Mouse (Mus musculus): ENCODE measurements at regions not wholly inside any gene's neighbourhood (a gene's known extent, or its start where the extent isn't known, plus 50 kb on each side); places are given as distances from the start of the nearest gene placed in this dataset.

DNA sequence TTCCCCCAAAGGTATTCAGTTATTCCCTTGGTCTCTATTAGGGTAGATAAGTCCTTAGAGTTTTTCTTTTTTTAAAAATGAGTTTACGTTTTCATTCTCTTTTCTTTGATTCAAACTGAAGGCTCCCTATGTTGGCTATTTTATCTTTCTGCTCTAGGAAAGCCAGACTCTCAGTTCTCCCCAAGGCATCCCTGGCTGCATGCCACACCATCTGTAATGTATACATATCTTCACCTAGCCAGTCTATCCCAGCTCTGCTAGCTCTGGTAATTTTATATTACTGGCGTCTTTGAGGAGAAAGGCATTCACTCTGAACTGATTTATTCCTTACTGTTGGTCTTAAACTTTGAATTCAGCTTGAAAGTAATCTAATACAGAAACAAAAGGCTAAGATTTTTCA lies 65.2 kb upstream of the Cabcoco1 start:
- DNase-seq (ENCODE audit: extremely low spot score, low read depth, low spot score), result no peak

DNA sequence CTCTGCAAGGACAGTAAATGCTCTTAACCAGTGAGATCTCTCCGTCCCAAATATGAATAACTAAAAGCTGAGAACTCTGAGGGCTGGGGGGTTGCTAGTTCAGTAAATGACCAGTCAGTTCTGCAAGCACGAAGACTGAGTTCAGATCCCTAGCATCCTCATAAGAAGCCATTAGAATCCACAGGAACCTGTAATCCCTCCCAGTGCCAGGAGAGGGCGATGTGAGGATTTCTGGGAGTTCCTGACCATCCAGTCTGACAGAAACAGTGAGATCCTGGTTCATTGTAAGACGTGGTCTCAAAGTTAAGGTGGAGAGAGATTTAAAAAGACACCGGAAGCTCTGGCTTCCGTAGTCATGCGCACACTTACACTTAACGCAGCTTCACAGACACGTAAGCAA lies 70.2 kb upstream of the Cabcoco1 start:
- DNase-seq (ENCODE audit: extremely low spot score, low read depth, low spot score), result no peak

DNA sequence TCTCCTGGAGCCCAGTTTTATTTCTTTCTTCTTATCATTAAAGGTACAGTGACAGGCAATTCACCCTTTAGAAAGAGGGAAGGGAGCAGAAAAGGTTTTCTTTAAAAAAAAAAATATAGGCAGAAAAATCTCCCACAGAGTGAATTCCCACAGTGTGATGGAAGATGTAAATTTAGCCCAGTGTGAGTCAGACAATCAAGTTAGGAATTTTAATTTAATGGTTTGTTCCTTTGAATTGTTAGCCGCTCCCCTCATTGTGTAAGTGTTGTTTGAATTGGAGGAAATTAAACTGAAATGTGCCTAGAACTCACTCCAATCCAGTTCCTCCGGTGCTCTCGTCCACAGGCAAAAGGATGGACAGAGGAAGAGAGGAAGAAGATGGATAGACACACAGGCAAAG lies 71.0 kb upstream of the Cabcoco1 start:
- DNase-seq (ENCODE audit: extremely low spot score, low read depth, low spot score), result no peak

DNA sequence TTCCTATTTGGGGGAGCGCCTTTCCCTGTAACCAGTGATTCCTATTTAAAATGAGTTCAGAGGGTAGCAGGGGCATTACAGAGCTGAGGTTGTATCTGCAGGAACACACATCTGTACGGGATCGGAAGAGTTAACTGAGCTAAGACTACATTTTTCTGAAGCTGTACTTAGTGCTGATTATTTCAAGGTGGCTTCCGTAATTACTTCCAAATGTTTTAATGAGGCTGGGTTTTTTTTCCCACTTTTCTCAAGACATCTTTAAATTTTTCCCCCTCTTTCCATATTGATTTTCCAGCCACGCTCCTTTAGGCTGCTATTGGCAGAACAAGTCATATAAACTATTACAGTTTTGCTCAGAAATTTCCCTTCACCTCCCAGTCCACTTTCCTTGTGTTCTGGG lies 82.1 kb upstream of the Cabcoco1 start:
- no peak for DNase-seq (ENCODE audit: extremely low spot score, low read depth, low spot score)

DNA sequence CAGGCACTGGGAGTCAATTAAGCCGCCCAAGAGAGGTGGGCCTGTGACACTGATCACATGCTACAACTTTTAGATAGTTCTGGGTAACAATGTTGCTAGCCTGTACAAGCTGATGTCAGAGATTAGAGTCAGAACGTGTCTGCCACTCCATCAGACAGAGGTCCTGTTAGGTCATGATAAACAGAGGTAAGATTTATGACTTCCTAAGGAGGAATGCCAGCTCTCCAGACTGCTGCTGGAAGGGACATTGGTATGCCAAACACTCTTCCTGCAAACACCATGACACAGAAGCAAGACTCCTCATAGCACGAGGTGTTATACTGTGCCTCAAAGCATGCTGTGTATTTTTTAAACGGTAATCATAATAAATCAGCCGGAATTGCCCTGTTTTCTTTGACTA lies 83.6 kb upstream of the Cabcoco1 start:
- DNase-seq (ENCODE audit: extremely low spot score, low read depth, low spot score), result no peak

DNA sequence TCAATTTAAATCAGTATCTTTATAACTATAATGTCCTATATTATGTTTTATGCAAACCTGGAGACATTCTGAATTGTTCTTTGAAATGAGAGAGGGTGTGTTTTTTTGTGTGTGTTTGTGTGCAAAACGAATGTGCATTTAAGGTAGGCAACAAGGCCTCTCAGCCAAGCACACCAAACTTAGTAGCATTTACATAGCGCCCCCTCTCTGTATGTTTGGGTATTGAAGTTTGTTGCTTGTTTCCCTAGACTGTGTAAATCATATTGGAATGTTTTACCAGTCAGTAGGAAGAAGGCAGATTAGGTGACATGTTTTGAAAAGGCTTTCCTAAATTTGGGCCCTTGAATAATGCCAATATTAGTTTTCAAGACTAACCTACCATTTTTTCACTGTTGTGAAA lies 84.1 kb upstream of the Cabcoco1 start:
- no peak for DNase-seq (ENCODE audit: extremely low spot score, low read depth, low spot score)

DNA sequence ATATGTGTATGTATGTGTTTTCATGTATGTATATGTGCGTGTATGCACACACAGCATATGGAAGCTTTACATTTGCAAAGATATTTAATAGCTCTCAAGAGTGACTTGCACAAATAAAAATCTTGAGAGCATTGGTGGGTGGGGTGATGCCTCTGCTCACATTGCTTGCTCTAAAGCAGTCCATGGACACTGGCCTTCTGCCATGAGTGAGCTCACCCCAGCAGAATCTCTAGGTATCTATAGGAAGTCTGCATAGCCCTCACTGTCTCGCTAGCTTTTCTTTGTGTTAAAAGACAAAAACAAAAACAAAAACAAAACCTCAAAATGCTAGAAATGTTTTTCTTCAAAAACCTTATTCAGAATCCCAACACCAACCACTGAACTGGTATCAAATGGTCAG lies 87.8 kb upstream of the Cabcoco1 start:
- no peak for DNase-seq (ENCODE audit: extremely low spot score, low read depth, low spot score)

DNA sequence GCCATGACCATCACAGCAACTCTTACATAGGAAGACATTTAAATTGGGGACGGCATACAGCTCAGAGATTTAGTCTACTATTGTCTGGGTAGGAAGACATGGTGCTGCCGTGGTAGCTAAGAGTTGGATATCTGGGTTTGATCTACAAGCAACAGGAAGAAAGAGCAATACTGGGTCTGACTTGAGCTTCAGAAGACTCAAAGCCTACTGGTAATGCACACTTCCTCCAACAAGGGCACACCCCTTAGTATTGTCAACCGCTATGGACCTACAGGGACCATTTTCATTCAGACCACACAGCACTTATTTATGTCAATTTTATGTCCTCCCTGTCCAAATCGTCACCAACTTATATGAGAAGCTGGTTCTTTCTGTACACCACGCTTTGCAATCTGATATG lies 90.3 kb upstream of the Tmem26 start:
- no peak for DNase-seq (ENCODE audit: extremely low spot score, low read depth, low spot score)

DNA sequence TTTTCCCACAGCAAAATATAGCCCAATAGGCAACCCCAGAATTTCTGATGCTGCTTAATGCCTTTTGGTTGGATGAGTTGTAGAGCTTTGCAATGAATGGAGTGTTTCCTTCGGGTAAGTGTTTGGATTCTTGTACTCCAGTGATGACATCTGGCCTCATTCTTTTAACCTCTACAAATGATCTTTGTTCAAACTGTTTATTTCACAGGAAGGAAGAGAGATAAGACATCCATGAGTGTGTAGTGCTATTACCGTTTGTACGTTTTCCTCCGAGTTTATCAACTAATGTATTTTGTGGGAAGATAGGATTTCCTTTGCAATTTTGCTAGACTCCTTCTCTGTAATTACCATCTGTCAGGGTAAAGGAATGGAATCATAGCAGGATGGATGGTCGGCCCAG lies 70.7 kb upstream of the Tmem26 start:
- no peak for DNase-seq (ENCODE audit: extremely low spot score, low read depth, low spot score)

DNA sequence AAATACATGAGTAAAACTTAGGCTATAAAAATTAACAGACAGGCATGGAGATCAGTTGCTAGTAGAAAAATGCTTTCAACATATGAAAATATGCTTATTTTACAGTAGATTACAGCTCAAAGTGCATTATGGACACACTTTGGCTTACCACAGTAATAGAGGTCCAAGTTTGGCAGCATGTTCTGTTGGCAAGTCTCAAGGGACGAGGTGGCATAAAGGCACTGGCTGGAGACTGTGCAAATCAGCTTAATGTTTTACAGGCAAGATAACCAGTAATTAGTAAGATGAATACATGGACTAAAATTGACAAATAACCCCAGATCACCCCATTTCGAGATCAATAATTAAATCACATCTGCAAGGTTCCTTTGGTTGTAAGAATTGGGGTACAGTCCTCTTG lies 68.0 kb upstream of the Tmem26 start:
- no peak for DNase-seq (ENCODE audit: extremely low spot score, low read depth, low spot score)

DNA sequence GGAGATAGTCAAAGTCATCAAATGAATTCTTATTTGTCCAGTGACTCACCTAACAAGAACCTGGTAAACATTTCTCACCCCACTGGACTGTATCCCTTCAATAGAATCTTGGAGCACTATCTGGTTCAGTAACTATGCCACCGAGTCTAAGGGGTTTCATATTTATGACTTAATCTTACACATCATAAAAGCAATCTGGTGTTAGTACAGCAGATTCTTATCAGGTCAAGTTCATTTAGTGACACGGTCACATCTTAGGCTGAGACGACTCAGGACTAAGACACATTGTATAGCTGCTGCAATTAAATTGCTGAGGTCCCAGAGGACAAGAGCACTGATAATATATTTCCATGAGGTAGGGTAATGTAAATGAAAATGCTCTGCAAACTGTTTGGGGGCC lies 57.4 kb upstream of the Tmem26 start:
- no peak for DNase-seq (ENCODE audit: extremely low spot score, low read depth, low spot score)

DNA sequence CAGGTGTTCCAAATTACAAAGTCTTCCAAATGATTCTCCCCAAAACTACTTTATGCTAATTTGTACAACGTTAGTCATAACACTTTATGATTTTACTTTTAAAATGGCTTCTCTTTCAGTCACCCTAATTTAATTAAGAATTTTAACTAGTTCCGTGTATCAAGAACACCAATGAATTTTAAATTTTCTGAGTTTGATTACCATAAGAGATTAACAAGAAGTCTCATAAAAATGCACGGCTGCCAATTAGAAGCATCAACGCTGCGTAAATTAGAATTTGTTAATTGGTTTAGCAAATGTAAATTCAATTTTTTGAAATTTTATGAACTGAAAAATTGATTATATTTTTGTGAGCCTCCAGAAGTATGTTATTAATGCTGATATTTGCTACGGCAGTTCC lies 54.1 kb upstream of the Tmem26 start:
- DNase-seq (ENCODE audit: extremely low spot score, low read depth, low spot score), result no peak

DNA sequence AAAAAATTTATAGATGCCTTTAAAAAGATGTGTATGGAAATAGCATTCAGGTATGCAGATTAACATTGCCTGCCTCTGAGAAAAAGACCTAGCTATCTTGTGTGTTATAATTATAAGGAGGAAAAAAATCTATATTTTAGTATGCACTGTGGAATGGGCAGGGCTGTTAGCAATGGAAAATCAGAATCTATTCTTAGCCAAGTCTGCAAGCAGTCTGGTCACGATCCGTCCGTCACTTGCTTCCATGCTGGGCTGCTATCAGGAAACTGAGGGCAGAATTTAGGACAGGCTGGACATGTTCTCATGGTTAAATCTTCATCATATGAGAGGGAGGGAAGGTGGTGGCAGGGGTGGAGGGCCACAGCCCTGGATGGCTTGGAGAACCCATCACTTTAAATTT lies 53.5 kb upstream of the Tmem26 start:
- DNase-seq (ENCODE audit: extremely low spot score, low read depth, low spot score), result no peak

DNA sequence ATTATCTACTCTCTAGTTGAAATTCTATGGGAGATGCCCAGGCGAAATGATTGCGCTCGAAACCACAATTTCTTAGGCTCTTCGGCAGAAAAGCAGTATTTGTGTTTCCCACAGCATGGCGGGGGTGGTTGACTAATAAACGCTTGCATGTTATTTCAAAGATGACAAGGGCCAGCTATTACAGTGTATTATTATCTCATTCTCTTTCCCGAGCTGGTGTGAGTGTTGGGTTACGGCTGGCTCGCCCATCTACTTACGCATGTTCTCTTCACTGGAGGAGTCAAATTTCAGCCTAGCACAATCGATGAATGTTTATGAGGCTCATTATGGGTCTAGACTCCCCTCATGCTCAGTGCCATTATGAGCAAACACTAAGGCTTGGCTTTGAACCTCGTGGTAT lies 51.2 kb upstream of the Tmem26 start:
- DNase-seq (ENCODE audit: extremely low spot score, low read depth, low spot score), result peak; percentile 18

DNA sequence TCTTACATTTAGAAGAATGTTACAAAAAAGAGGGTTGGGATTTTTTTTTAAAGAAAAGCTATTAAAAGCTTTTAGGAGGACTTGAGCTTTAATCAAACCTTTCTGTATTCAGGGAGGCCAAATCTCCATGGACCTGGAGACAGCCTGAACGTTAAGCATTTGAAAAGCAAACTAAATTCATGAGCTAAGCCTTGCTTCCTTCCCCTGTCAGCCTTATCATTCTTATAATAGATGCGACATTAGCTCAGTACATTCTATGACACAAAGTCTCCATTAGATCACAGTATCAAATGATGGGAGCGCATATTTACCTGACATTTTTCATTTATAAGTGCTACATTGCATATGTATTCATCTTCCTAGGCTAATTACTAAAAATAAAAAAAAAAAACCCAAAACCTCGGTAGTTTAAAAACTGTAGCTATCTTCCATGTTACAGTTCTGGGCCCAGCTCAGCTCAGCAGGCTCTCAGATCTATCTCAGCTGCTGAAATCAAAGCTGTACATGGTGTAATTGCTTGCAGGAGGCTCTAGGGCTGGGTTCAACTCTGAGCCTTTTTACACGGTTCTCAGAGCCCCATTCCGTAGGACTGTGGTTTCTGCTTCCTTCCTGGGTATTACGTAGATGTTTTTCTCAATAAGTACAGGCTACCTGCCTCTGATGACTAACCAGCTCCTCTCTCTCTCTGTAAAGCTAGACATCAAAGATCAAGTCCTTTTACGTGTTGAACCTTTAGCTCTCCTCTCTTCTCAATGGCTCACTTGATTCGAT lies 50.2 kb upstream of the Tmem26 start:
- DNase-seq (ENCODE audit: extremely low spot score, low read depth, low spot score), result no peak

All from hindlimb bud, embryonic 11.5 days (tissue).